Mouse (Mus musculus) E14TG2a.4 (cell line): ENCODE results near the gene Lyg2.

Experiments
- H3K27me3 ChIP-seq: 2 replicates; pipeline ENCODE4 v1.6.1; 2014; ENCODE audit warnings: low read length, control low read depth; ENCODE audit not compliant: insufficient read depth
- H3K36me3 ChIP-seq: 2 replicates; pipeline ENCODE4 v1.6.1; 2014; ENCODE audit warnings: low read length, control low read depth; ENCODE audit not compliant: insufficient read depth
- H3K4me1 ChIP-seq: replicated peaks from 2 replicates; pipeline ENCODE4 v1.6.1; 2014; ENCODE audit warnings: low read depth, low read length, control low read depth
- H3K4me3 ChIP-seq: replicated peaks from 2 replicates; pipeline ENCODE4 v1.5.1; 2014; ENCODE audit warnings: mild to moderate bottlenecking, low read length
- H3K9me3 ChIP-seq: 2 replicates; pipeline ENCODE4 v1.6.1; 2014; ENCODE audit warnings: low read length, control low read depth
- CTCF ChIP-seq: conservative IDR thresholded peaks from 2 replicates; pipeline ENCODE4 v1.5.1; 2014; ENCODE audit warnings: low read length
- NANOG ChIP-seq: IDR thresholded peaks from 2 replicates; pipeline ENCODE4 v1.6.1; 2014; ENCODE audit warnings: borderline replicate concordance, low read length, mixed read lengths
- POU5F1 ChIP-seq: IDR thresholded peaks from 2 replicates; pipeline ENCODE4 v1.6.1; 2014; ENCODE audit warnings: low read length, borderline replicate concordance

Gene Lyg2

DNA sequence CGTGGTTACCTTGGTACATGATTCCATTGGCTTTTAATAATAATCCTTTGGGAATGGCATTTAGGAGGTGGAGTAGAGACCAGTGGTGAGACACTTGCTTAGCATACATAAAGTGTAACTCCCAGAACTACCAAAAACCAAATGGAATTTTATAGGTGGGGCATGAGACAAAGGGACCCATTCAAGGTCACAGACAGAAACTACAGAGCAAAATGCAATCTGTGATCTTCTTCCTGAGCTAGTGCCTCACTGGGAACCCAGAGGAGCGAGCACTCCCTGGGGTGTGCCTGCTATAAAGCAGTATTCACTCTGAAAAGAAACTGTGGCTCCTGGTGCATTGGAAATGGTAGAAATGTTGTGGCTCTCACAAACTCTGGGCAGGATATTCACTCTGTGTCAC, 32.6 kb upstream of the Lyg2 start:
- no peaks in the 10 kb centered on the region for H3K36me3 ChIP-seq
- peaks cover 8% of the 10 kb centered on the region; the same call in 1 of the 2 replicates for H3K27me3 ChIP-seq
- TF ChIP-seq NANOG (no peak), CTCF (no peak), POU5F1 (no peak)
- peaks cover 19% of the 10 kb centered on the region for H3K4me1 ChIP-seq
- peaks cover 25% of the 10 kb centered on the region for H3K9me3 ChIP-seq
- H3K4me3 ChIP-seq, result no peak overlapping the region

DNA sequence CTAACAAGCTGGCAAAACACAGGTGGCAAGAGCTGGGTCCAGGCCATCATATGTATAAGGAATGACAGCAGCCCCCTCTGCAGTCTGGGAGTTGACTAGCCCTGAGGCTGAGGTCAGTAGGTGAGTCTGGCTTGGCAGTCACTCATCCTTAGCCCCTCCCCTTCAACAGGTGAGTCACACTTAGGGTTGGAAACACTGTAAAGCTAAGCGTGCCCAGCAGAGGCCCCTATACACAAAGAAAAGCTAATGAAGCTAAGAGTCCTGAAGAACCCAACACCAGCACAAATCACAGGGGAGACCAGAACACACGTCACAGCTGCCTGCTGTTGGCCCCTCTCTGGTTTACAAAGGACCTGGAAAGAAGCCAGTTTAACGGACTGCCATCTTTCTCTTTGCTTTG, 15.5 kb upstream of the Lyg2 start:
- Histone ChIP-seq H3K27me3 (no peaks in the 10 kb centered on the region; the same call in 1 of the 2 replicates), H3K4me1 (peaks cover 19% of the 10 kb centered on the region), H3K36me3 (no peaks in the 10 kb centered on the region), H3K9me3 (0 out of 2 replicates have a peak, but pooled peaks cover 4% of the 10 kb centered on the region), H3K4me3 (no peak overlapping the region)
- TF ChIP-seq CTCF (peak; percentile 29), NANOG (no peak)

DNA sequence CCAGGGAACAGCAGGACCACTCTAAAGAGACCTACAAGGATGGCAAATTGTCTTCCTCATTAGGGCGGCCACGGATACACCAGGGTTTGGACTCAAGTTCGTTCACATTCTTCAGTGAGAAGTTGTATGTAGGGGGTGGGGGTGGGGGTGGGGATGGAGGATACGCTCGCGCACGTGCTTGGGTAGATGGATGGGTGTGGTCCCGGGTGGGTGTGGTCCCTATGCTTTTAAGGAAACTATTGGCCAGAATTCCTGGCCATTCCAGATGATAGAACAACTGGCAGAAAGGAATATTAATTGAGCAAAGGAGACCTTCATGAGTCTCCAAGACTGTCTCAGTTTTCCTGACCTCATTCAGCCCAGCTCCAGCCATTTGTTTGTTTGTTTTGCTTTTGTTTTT, 9.7 kb upstream of the Lyg2 start:
- Histone ChIP-seq H3K9me3 (no peaks in the 10 kb centered on the region), H3K4me1 (peaks cover 51% of the 10 kb centered on the region), H3K36me3 (no peaks in the 10 kb centered on the region), H3K4me3 (no peak overlapping the region), H3K27me3 (peaks cover 19% of the 10 kb centered on the region)
- TF ChIP-seq POU5F1 (no peak), NANOG (no peak), CTCF (no peak)

DNA sequence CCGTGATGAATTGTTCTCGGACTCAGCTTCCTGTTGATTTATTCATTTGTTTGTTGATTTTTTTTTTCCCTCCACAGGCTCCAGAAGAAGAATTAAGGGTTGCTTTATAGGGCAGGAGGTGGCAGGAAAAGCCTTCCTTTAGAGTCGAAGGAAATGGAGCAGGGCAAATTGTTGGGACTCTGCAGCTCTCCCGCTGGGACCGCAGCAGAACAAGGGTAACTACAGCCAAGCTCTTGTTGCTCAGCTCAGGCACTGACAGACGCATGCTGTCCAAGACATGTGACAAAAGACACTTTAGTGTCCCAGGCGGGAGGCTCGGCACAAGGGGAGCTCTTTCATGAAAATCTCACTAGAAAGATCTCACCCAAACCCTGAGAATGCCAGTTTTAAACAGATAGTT, 6.2 kb upstream of the Lyg2 start:
- Histone ChIP-seq H3K4me3 (peak overlapping the region; percentile 53), H3K27me3 (peaks cover 33% of the 10 kb centered on the region), H3K36me3 (no peaks in the 10 kb centered on the region), H3K4me1 (peaks cover 40% of the 10 kb centered on the region), H3K9me3 (no peaks in the 10 kb centered on the region)
- TF ChIP-seq NANOG, result no peak
- no peak for TF ChIP-seq CTCF
- no peak for TF ChIP-seq POU5F1

DNA sequence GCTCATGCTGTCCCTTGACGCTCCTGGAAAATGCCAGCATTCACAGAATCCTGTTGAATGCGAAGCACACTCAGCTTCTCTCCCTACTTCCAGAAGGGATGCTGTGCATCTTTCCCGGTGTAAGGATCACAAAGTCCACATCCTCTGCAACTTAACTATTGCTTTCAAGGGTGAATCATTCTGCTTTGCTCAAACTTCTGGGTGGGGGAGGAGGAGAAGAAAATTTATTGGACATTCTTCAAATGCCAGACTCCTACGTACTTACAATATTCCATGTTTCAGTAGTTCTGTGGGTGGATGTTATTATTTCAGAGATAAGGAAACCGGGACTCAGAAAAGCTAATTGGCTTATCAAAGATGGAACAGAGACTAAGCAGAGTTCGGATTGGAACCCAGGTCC, 1.8 kb upstream of the Lyg2 start:
- H3K36me3 ChIP-seq, result no peaks in the 10 kb centered on the region
- H3K4me1 ChIP-seq, result peaks cover 11% of the 10 kb centered on the region
- H3K9me3 ChIP-seq, result no peaks in the 10 kb centered on the region
- H3K27me3 ChIP-seq, result peaks cover 55% of the 10 kb centered on the region
- H3K4me3 ChIP-seq, result no peak overlapping the region
- no peak for TF ChIP-seq CTCF
- TF ChIP-seq NANOG, result no peak
- TF ChIP-seq POU5F1, result no peak

DNA sequence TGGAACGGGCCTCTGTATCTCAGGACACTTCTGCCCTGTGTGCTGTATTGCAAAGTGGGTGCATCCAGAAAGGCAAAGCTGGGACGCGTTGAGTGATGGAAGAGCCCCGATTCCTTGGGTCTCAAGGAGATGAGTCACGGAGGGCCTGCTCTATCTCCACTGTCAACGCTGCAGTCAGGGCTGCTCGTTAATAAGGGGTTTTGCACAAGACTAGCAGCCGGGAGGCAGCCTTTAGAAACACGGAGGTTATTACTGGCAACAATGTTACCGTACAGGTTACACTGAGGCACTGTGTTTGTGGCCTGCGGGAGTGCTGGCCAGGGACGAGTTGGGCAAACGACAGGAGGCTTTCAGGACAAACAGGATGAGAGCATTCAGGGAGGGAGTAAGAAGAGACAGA, 1.4 kb upstream of the Lyg2 start:
- Histone ChIP-seq H3K4me3 (no peak overlapping the region), H3K27me3 (peaks cover 51% of the 10 kb centered on the region), H3K4me1 (peaks cover 9% of the 10 kb centered on the region), H3K36me3 (no peaks in the 10 kb centered on the region), H3K9me3 (no peaks in the 10 kb centered on the region)
- TF ChIP-seq NANOG (no peak), CTCF (no peak), POU5F1 (no peak)

DNA sequence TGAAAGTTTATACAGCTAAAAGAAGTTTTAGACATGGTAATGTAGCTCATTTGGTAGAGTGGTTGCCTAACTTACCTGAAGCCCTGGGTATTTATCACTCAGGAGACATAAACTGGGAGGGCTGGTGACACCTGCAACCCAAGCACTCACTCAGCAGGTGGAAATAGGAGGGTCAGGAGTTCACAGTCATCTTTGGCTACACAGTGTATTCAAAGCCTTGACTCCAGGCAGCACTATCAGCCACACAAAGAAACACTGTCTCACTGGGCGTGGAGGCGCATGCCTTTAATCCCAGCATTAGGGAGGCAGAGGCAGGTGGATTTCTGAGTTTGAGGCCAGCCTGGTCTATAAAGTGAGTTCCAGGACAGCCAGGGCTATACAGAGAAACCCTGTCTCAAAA, 3.5 kb downstream of the Lyg2 start:
- H3K27me3 ChIP-seq, result peaks cover 38% of the 10 kb centered on the region
- TF ChIP-seq POU5F1 (no peak), CTCF (no peak), NANOG (no peak)
- no peak overlapping the region for H3K4me3 ChIP-seq
- H3K4me1 ChIP-seq, result peaks cover 14% of the 10 kb centered on the region
- H3K36me3 ChIP-seq, result no peaks in the 10 kb centered on the region
- no peaks in the 10 kb centered on the region for H3K9me3 ChIP-seq

DNA sequence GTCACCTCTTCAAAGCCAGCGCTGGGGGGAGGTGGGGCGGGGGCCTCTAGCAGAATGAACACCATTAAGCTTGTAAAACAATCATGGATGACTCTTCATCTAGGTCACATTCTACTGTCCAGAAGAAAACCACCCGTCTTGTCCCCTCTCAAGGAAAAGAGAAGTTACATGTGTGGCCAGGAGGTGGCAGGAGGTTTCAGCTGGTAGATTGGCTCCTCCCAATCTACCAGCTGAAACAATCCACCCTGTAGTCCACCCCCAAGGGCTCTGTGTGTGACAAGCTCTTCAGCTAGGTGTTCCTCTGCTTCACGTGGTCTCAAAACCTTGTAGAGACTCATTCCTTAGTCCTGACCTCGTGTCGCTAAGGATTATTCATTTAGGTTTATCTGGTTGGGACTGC, 13.1 kb downstream of the Lyg2 start:
- Histone ChIP-seq H3K36me3 (peaks cover 9% of the 10 kb centered on the region), H3K4me3 (no peak overlapping the region), H3K27me3 (no peaks in the 10 kb centered on the region), H3K9me3 (no peaks in the 10 kb centered on the region), H3K4me1 (peaks cover 23% of the 10 kb centered on the region)
- TF ChIP-seq NANOG, result no peak
- TF ChIP-seq CTCF, result peak; percentile 18

DNA sequence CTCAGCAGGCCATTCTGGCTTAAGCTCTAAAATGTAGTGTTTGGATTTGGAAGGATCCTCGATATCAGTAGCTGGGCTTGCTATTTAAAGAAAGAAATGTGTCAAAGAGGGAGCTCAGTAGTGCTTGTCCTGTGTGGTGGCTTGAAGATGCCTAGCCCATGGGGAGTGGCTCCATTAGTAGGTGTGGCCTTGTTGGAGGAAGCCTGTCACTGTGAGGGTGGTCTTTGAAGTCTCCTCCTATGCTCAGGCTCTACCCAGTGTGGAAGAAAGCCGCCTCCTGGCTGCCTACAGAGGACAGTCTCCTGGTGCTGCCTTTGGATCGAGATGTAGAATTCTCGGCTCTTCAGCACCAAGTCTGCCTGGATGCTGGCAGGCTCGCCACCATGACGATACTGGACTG, 16.0 kb downstream of the Lyg2 start:
- H3K4me1 ChIP-seq, result peaks cover 23% of the 10 kb centered on the region
- H3K36me3 ChIP-seq, result peaks cover 37% of the 10 kb centered on the region
- no peaks in the 10 kb centered on the region for H3K9me3 ChIP-seq
- TF ChIP-seq CTCF (no peak), POU5F1 (no peak), NANOG (no peak)
- H3K4me3 ChIP-seq, result peak overlapping the region; percentile 1; the same call in 1 of the 2 replicates
- H3K27me3 ChIP-seq, result no peaks in the 10 kb centered on the region
